Mouse (Mus musculus): ENCODE data around the gene Strada. TPM values are rescaled to one million over a fixed set of nuclear protein-coding genes. Genes with fewer than 3 reads are reported as not detected.
"Not testable (repeated sequence)": the region's sequence is repeated elsewhere in the genome, so short reads cannot be mapped to it uniquely, and the experiment has no call there.

Gene Strada
- polyA plus RNA-seq, 1 experiment from 2014 or later: 23.2 TPM

DNA sequence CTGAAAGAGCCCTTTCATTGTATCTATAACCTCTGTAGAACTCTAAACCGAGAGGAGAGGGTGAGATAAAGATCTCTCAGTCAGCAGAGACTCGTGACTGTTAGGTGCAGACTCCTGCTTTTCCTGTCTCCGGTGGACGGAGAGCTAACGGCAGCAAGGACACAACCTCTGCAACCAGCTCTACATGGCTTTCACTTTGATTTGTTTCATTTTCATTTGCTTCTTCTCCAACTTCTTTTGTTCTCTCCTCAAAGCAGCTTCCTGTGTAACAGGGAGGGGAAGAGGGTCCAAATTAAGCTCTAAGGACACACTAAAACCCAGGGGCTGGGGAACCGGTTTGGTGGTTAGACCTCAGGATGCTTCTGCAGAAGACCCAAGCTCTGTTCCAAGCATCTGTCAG lies 1.2 kb downstream of the Strada start:
- Histone ChIP-seq H3K9ac (no peak overlapping the region), H3K9me3 (no peaks in the 10 kb centered on the region), H3K27ac (no peak overlapping the region), H3K4me1 (no peaks in the 10 kb centered on the region), H3K27me3 (no peaks in the 10 kb centered on the region), H3K36me3 (peaks cover 77% of the 10 kb centered on the region), H3K4me2 (no peak overlapping the region), H3K4me3 (no peak overlapping the region)
- ATAC-seq (ENCODE audit: insufficient number of reproducible peaks, low FRiP score, low TSS enrichment, low read depth): no peak
- WGBS: 85% methylated on average over 6 of the region's 6 CpGs

DNA sequence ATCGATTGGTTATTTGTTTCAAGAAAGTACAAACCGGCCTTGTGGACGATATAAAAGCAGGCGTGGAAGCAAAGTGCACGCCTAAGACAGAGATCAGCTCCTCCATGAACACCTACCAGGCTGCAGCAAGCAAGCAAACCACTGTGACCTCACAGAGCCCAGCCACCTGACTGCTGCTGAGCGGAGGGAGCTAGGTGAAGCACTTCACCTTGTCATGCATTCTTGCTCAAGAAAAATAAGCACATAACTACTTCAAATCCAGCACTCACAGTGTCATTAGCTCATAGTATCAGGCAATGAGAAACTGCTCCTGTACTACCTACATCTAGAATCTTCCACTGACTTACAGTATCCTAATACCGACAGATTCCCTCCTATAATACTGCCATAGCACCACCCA lies 2.0 kb downstream of the Strada start:
- not testable (repeated sequence) for H3K4me3 ChIP-seq; H3K9ac ChIP-seq; H3K27me3 ChIP-seq; H3K27ac ChIP-seq; H3K4me2 ChIP-seq; H3K9me3 ChIP-seq; H3K4me1 ChIP-seq; ATAC-seq (ENCODE audit: insufficient number of reproducible peaks, low FRiP score, low TSS enrichment, low read depth)
- H3K36me3 ChIP-seq: peaks cover 69% of the 10 kb centered on the region
- WGBS: 92% methylated on average over 7 of the region's 7 CpGs

DNA sequence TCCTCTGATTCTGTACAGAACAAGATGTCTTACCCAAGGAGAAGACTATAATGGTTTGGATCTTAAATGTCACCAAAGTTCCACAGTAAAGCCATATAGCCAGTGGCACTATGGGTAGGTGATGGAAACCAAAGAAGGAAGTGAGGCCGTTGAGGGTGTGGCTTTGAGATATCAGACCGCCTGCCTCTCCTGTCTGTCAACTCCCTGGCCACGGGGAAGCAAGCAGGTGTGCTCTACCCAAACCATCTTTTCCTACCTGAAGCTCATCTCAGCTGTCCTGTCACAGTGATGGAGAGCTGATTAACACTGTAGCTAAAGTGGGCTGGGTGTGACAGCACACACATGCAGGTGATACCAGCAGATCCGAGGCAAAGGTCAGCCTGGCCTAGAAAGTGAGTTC lies 3.7 kb downstream of the Strada start:
- Histone ChIP-seq H3K4me1 (peaks cover 4% of the 10 kb centered on the region; the same call in 1 of the 2 replicates), H3K4me3 (no peak overlapping the region), H3K9me3 (no peaks in the 10 kb centered on the region), H3K9ac (no peak overlapping the region), H3K27ac (no peak overlapping the region), H3K27me3 (no peaks in the 10 kb centered on the region), H3K4me2 (no peak overlapping the region), H3K36me3 (peaks cover 54% of the 10 kb centered on the region)
- ATAC-seq (ENCODE audit: insufficient number of reproducible peaks, low FRiP score, low TSS enrichment, low read depth): no peak
- WGBS: 86% methylated on average over 4 of the region's 4 CpGs

DNA sequence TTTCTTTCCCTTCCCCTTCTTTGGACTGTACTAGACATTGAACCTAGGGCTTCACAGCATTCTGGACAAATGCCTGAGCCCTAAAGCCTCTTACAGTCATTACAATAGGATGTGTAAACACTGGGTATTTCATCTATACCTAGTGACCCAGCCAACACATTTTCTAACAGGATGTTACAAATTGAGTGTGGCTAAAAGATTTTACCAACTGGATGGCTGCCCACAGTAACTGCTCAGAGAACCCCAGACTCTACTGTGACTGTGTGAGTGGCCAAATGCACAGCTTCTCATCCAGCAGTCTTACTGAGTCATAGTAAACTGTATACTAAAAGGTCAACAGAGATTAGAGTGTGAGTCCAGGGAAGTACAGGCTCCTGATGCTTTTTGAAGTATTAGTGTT lies 6.6 kb downstream of the Strada start:
- Histone ChIP-seq H3K27ac (no peak overlapping the region), H3K4me1 (peaks cover 11% of the 10 kb centered on the region; the same call in 1 of the 2 replicates)
- ATAC-seq (ENCODE audit: insufficient number of reproducible peaks, low FRiP score, low TSS enrichment, low read depth): no peak

DNA sequence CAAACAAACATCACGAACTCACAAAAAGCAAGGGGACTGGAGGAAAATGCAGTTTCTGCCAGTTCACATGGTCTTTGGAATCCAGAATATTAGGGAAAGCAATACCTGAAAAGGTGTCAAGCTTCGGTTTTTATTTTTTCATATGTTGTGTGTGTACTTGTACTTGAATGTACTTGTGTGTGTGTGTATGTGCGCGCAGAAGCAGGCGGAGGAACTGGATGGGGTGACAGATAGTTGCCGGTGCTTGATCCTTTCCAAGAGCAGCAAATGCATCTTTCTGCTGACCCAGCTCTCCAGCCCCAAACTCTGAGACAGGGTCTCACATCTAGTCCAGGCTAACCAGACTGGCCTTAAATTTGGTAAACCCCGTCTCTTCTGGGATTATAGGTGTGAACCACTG lies 7.1 kb downstream of the Strada start:
- Histone ChIP-seq H3K9me3 (no peaks in the 10 kb centered on the region), H3K36me3 (peaks cover 25% of the 10 kb centered on the region), H3K4me1 (peaks cover 11% of the 10 kb centered on the region; the same call in 1 of the 2 replicates), H3K4me2 (no peak overlapping the region), H3K27ac (peak overlapping the region; percentile 38; the same call in 1 of the 2 replicates), H3K4me3 (no peak overlapping the region), H3K27me3 (no peaks in the 10 kb centered on the region), H3K9ac (no peak overlapping the region)
- WGBS: 89% methylated on average over 7 of the region's 7 CpGs
- no peak for ATAC-seq (ENCODE audit: insufficient number of reproducible peaks, low FRiP score, low TSS enrichment, low read depth)

More for the DNA sequence above, 6.6 kb downstream of the Strada start:
- Histone ChIP-seq H3K9me3 (no peaks in the 10 kb centered on the region), H3K27me3 (no peaks in the 10 kb centered on the region), H3K4me2 (no peak overlapping the region), H3K4me3 (no peak overlapping the region), H3K36me3 (peaks cover 27% of the 10 kb centered on the region), H3K9ac (no peak overlapping the region)

DNA sequence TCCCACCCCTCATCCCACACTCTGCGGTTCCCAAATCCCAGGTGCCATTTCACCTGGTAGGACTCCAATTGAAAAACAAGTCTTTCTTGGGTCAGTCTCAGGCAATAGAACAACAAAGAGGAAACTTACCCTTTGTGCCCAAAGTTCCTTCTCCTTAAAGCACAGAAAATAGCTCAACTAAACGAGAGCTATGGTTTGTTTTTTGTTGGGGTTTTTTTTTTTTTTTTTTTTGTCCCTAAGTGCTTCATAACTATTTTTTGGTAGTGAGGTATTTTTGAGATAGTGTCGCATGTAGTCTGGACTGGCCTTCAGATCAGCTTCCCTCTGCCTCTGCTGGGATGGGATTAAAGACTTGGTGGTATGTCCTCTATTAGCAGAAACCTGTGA lies 7.8 kb downstream of the Strada start:
- H3K27ac ChIP-seq: peak overlapping the region; percentile 82
- H3K36me3 ChIP-seq: peaks cover 22% of the 10 kb centered on the region
- H3K4me1 ChIP-seq: peaks cover 11% of the 10 kb centered on the region; the same call in 1 of the 2 replicates
- H3K27me3 ChIP-seq: no peaks in the 10 kb centered on the region
- no peaks in the 10 kb centered on the region for H3K9me3 ChIP-seq
- H3K4me3 ChIP-seq: peak overlapping the region; percentile 78
- 31% methylated on average over 3 of the region's 3 CpGs for WGBS
- peak overlapping the region; percentile 66 for H3K4me2 ChIP-seq
- no peak for ATAC-seq (ENCODE audit: insufficient number of reproducible peaks, low FRiP score, low TSS enrichment, low read depth)
- H3K9ac ChIP-seq: peak overlapping the region; percentile 64; the same call in 1 of the 2 replicates

DNA sequence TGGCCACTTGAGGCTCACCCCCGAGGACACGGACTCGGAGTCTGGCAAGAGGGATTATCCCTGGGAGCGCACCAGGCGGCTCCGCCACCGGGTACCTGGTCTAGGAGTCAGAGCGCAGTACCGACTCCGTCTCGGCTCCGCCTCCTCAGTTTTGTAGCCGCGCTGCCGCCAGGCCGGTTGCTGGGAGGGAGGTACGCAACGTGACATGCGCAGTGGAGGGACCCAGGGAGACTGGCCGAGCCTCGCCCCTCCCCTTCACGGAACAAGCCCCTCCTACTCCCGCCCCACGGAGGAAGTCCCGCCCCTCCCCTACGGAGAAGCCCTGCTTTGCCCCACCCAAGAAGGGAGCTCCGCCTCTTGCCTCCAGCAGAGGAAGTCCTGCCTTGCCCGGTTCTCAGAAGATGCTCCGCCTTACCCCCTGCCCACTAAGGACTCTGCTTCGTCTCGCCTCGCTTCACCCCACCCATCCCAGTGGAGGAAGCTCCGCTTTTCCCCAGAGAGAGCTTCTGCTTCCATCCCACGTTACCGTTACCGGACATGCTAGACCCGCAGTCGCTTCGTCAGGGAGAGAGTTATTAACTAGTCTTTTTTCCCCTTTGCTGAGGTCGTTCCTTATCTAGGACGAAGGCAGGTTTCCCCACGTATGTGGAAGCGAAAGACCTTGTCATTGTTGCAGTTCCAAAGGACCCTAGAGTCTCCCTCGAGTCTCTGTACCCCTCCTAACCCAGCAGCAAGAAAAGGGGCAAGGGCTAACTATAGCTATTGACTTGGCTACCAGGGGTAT lies 8.4 kb downstream of the Strada start:
- Histone ChIP-seq H3K4me1 (peaks cover 11% of the 10 kb centered on the region; the same call in 1 of the 2 replicates), H3K4me3 (peak overlapping the region; percentile 78), H3K27me3 (no peaks in the 10 kb centered on the region), H3K9ac (peak overlapping the region; percentile 68), H3K4me2 (peak overlapping the region; percentile 66), H3K9me3 (no peaks in the 10 kb centered on the region), H3K36me3 (peaks cover 22% of the 10 kb centered on the region), H3K27ac (peak overlapping the region; percentile 93)
- WGBS: under 1% methylated on average over 43 of the region's 44 CpGs
- peak; percentile 95 for ATAC-seq (ENCODE audit: insufficient number of reproducible peaks, low FRiP score, low TSS enrichment, low read depth)

DNA sequence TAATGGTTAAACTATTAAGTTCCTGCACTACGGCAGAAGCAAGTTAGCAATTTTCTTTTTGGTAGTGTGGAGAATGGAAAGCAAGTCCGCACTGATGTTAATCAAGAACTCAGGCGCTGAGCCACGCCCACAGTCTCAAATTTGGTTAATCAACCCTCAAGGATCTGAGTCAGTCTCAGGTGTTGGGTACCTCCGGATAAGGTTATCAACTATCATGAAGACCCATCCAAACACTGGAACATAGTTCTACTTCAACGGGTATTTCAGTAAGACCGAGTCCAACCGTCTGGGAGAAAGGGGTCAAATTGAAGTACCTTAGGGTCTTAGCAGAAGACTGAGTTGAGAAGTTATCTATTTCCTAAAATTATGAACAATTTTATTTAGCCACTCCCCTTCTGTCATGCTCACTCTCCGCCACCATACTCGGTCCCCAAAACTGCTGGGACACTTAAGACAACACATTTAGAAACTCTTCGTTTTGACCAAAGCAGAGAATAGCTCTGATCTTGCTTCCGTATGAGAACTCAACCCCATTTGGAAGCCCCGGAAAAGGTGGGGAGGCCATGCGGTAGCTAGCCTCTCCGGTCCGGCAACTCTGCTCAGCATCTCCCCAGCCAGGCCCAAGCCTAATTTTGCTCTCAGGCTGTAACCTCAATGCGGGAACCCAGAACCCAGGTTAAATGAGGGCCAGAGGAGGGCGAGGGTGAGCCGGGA lies 9.2 kb downstream of the Strada start:
- peaks cover 11% of the 10 kb centered on the region; the same call in 1 of the 2 replicates for H3K4me1 ChIP-seq
- no peaks in the 10 kb centered on the region for H3K27me3 ChIP-seq
- 8% methylated on average over 19 of the region's 19 CpGs for WGBS
- H3K9ac ChIP-seq: peak overlapping the region; percentile 68
- ATAC-seq (ENCODE audit: insufficient number of reproducible peaks, low FRiP score, low TSS enrichment, low read depth): peak; percentile 36; the same call in 1 of the 2 replicates
- H3K9me3 ChIP-seq: no peaks in the 10 kb centered on the region
- peak overlapping the region; percentile 78 for H3K4me3 ChIP-seq
- peak overlapping the region; percentile 52 for H3K4me2 ChIP-seq
- peak overlapping the region; percentile 93 for H3K27ac ChIP-seq
- peaks cover 15% of the 10 kb centered on the region for H3K36me3 ChIP-seq

DNA sequence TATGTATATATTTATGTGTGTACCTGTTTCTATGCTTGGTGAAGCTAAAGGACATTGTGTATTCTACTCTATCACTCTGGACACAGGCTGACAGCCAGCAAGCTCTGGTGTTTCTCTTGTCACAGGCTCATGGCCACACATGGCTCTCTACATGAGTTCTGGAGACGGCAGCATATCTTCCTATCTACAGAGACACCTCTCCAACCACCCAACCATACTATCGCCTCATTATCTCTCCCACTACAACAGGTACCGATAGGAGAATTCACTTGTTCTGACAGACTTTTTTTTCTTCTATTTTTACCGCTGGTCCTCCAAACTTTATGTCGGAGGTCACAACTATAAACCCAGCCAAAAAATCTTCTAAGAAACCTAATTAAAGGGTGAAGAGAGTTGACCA lies 9.7 kb downstream of the Strada start:
- Histone ChIP-seq H3K9me3 (no peaks in the 10 kb centered on the region), H3K36me3 (peaks cover 9% of the 10 kb centered on the region), H3K9ac (no peak overlapping the region), H3K27me3 (no peaks in the 10 kb centered on the region), H3K4me2 (peak overlapping the region; percentile 52), H3K4me1 (peaks cover 11% of the 10 kb centered on the region; the same call in 1 of the 2 replicates), H3K27ac (no peak overlapping the region), H3K4me3 (peak overlapping the region; percentile 78)
- ATAC-seq (ENCODE audit: insufficient number of reproducible peaks, low FRiP score, low TSS enrichment, low read depth): no peak
- WGBS: 77% methylated on average over 5 of the region's 5 CpGs

DNA sequence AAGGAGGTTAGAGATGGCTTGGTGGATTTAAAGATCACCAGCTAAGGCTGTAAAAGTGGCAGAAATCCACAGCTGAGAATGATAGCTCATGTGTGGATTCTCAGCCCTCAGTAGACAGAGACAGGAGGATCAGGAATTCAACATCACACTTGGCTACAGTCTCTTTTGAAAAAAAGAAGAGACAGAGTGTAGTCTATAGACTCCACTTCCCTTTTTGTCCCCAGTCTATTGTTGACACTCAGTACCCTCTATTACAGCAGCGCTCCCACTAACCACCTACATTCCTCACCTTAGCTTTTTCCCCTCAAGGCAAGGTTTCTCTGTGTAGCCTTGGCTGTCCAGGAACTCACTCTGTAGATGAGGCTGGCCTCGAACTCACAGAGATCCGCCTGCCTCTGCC lies 10.3 kb downstream of the Strada start:
- Histone ChIP-seq H3K4me3 (no peak overlapping the region), H3K27me3 (no peaks in the 10 kb centered on the region), H3K27ac (no peak overlapping the region), H3K9me3 (no peaks in the 10 kb centered on the region), H3K4me1 (peaks cover 11% of the 10 kb centered on the region; the same call in 1 of the 2 replicates), H3K4me2 (no peak overlapping the region), H3K9ac (no peak overlapping the region), H3K36me3 (peaks cover 4% of the 10 kb centered on the region)
- 90% methylated on average over 3 of the region's 3 CpGs for WGBS
- no peak for ATAC-seq (ENCODE audit: insufficient number of reproducible peaks, low FRiP score, low TSS enrichment, low read depth)

DNA sequence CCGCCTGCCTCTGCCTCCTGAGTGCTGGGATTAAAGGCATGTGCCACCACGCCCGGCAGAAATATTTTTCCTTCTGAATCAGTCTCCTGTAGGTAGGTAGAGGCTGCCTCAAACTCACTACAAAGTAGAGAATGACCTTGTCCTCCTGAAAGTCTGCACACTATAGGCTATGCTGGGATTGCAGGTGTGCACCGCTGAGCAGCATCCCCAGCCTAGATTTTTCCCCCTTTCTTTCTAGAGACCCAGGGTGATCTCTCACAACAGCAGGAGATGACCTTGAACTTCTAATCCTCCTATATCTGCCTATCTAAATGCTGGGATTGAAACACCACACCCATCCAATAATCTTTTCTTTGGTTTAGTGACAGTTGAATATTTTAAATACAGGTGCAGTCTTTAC lies 14.6 kb downstream of the Strada start:
- Histone ChIP-seq H3K27ac (no peak overlapping the region), H3K4me2 (no peak overlapping the region), H3K36me3 (peaks cover 8% of the 10 kb centered on the region; the same call in 1 of the 2 replicates), H3K9ac (no peak overlapping the region), H3K4me1 (peaks cover 3% of the 10 kb centered on the region; the same call in 1 of the 2 replicates), H3K9me3 (no peaks in the 10 kb centered on the region), H3K27me3 (no peaks in the 10 kb centered on the region), H3K4me3 (no peak overlapping the region)
- no peak for ATAC-seq (ENCODE audit: insufficient number of reproducible peaks, low FRiP score, low TSS enrichment, low read depth)
- WGBS: 94% methylated on average over 4 of the region's 4 CpGs

DNA sequence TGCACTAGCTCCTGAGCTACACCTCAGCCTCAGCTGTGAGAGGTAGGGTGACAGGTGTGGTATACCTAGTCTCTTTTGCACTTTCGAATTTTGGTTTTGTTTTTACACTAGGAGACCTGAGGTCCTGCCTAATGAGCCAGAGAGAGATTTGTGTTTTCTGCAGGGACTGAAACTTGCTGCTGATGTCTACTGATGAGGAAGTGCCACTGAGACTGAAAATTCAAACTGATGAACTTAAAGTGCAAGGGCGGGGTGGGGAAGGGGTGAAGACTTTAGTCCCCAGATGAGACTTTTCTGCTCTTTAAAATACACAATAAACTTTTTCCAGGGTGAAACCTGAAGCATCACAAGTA lies 21.5 kb downstream of the Strada start:
- Histone ChIP-seq H3K4me1 (0 out of 2 replicates have a peak, but pooled peaks cover 3% of the 10 kb centered on the region), H3K27me3 (no peaks in the 10 kb centered on the region), H3K27ac (no peak overlapping the region), H3K4me3 (no peak overlapping the region), H3K9me3 (no peaks in the 10 kb centered on the region), H3K9ac (no peak overlapping the region), H3K36me3 (peaks cover 7% of the 10 kb centered on the region; the same call in 1 of the 2 replicates), H3K4me2 (no peak overlapping the region)
- no peak for ATAC-seq (ENCODE audit: insufficient number of reproducible peaks, low FRiP score, low TSS enrichment, low read depth)
- 86% methylated on average over 2 of the region's 2 CpGs for WGBS

All from limb, embryonic 15.5 days (tissue).